Mouse (Mus musculus): ENCODE data around the gene Prmt3.
A peak's percentile ranks its signal among the peaks of the same experiment; 100 is the strongest.

The Prmt3 gene

GRCm38 (mm10) chr7:49857347-49857746, 79.2 kb downstream of the Prmt3 start:
- DNase-seq (ENCODE audit: low read depth): no peak

GRCm38 (mm10) chr7:49858257-49858656, 80.1 kb downstream of the Prmt3 start:
- DNase-seq (ENCODE audit: low read depth): no peak

DNA sequence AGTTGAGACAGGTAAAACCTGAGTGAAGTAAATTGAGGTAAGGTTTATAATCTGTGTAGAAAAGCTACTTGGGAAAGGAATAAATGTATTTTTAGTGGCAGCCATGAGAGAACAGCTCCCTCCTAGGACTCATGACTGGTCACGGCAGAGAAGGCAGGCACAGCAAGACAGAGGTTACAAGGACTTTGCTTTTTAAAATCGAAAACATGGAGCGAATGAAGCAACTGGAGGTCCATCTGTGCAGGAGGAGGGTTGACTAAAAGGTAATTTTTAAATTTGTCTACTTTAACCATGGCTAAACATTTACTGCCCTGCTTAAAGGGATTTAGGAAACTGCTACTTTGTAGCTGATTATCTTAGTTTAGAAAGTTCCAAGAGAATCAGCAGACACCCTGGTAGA, 81.7 kb downstream of the Prmt3 start:
- DNase-seq (ENCODE audit: low read depth): no peak

- no peak for DNase-seq (ENCODE audit: low read depth)
Observed at GRCm38 (mm10) chr7:49861196-49861595, 83.0 kb downstream of the Prmt3 start.

GRCm38 (mm10) chr7:49863753-49864152, 85.6 kb downstream of the Prmt3 start:
- no peak for DNase-seq (ENCODE audit: low read depth)

- DNase-seq (ENCODE audit: low read depth): no peak
Observed at GRCm38 (mm10) chr7:49869656-49870055, 91.5 kb downstream of the Prmt3 start.

DNA sequence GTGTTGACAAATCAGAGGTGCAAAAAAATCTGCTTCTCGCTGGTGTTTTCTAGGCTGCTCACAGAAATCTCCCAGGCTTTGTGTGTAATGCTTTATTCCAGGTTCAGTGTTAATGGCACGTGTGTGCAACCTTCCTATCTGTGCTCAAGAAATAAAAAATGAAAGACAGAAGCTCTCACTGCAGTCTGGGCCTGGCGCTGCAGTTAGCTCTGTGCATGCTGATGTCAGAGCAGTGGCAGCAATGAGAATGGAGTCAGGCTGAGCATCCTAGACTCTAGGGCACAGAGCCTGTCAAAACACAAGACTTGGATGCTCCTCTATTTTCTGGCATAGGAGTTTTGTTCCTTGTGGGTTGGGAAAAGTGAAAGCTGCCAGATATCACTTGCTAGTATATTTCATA, 92.1 kb downstream of the Prmt3 start:
- DNase-seq (ENCODE audit: low read depth): no peak

DNA sequence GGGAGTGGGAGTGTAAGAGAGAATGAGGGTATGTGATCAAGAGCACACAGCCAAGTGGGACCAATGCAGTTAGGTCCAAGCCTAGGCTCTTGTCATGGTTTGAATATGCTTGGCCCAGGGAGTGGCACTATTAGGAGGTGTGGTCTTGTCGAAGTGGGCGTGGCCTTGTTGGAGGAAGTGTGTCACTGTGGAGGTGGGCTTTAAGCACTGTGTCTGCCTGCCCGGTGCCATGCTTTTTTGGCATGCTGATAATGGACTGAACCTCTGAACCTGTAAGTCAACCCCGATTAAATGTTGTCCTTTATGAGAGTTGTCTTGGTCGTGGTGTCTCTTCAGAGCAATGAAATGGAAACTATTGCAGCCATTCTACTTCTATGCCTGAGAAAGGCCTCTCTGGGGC, 99.2 kb downstream of the Prmt3 start:
- DNase-seq (ENCODE audit: low read depth): no peak

DNA sequence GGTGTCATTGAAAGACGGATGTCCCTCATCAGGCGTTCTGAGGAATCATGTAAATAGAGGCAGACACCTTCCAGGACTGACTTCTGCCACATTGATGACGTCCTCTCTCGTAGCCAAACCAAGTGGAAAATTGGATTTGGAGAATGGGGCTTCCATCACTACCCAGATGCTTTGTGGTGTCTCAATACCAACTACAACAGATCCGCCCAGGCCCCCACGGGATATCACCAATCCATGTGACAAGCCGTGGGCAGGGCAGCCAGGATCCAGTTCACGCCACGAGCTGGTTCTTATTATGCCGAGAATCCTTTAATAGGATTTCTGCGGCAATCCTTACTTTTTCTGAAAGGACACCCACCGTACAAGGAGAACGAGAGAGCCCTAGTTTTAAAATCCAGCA, 100.9 kb downstream of the Prmt3 start:
- no peak for DNase-seq (ENCODE audit: low read depth)

GRCm38 (mm10) chr7:49879998-49880707, 102.0 kb downstream of the Prmt3 start:
- DNase-seq (ENCODE audit: low read depth): no peak

DNA sequence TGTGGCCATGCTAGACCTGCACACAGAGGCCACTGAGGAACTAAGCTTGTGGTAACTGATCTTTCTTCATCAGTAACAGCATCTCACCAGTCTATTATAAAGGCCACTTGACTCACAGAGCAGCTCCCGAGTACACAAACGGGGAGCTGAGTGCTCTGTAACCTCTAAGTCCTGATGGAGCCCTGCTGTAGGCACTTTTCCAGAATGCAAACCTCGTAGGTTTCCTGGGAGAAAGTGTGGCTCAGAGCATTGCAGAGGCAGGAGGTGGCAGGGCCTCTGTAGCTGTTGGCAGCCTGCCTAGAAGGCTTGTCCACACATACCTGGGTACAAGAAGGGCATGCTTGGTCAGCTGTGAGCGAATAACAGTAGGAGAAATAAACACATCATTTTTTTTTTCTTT, 104.1 kb downstream of the Prmt3 start:
- DNase-seq (ENCODE audit: low read depth): peak; percentile 44

DNA sequence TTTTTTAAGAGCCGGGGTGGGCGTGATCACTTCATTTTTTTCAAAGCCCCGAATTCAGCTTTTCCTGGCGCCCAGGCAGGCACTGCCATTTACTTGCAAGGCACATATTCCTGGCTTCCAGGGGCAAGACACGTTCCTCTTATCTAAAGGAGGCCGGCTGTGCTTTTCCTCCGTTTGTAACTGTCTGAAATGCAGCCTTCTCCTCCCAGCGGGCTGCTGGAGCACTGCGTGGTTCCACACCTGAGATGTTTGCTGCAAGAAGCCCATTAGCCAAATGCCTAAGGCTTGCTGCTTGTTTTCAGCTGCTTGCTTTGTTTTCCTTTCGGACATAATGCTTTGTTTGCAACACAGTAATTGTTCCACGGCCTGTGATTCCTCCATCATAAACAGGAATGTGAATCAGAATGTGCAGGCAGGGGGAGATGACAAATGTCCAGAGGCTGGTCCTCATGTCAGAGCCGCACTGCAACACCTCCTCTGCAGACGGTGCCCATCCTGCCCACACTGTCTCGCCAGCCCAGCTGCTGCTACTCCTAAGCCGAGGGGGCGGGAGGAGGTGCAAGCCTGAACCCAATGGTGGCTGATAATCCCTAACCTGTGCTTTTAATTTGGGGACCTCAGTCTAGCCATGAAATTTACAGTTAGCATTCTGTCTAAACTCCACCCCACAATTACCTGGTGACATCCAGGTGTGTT, 104.7 kb downstream of the Prmt3 start:
- DNase-seq (ENCODE audit: low read depth): no peak

- DNase-seq (ENCODE audit: low read depth): peak; percentile 57
Observed at GRCm38 (mm10) chr7:49887776-49888390, 109.7 kb downstream of the Prmt3 start.

- DNase-seq (ENCODE audit: low read depth): no peak
Observed at GRCm38 (mm10) chr7:49894786-49895185, 116.6 kb downstream of the Prmt3 start.

DNA sequence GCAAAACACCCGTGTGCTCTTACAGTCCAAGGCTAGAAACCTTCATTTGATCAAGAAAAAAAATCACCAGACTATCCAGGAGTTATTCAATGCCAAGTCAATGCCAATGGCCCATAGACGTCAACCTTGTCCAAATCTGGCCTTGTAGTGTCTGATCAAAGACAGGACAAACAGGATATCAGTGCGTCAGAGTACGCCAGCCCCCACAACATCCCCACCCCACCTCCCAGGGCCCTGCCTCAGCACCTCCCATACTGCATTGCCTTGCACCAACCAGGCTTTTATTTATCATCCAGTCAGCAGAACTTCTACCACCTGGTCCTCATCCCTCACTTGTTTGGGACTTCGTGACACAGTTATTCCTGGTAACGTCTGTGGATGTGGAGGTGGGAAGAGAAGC, 117.2 kb downstream of the Prmt3 start:
- DNase-seq (ENCODE audit: low read depth): no peak

GRCm38 (mm10) chr7:49902003-49902552, 123.9 kb downstream of the Prmt3 start:
- no peak for DNase-seq (ENCODE audit: low read depth)

GRCm38 (mm10) chr7:49907191-49908171, 129.3 kb downstream of the Prmt3 start:
- no peak for DNase-seq (ENCODE audit: low read depth)
